Mouse (Mus musculus) C2C12 (cell line): Measurements from ENCODE around the gene Nefh. TPM values are rescaled to one million over a fixed set of nuclear protein-coding genes. Genes with fewer than 3 reads are reported as not detected.

Experiments used
- H3K27me3 ChIP-seq: one replicate; pipeline ENCODE4 v1.6.1; 2011; ENCODE audit not compliant: control insufficient read depth, insufficient read depth, insufficient read length
- H3K36me3 ChIP-seq: one replicate; pipeline ENCODE4 v1.6.1; 2011; ENCODE audit not compliant: control insufficient read depth, insufficient read depth
- H3K4me3 ChIP-seq: one replicate; pipeline ENCODE4 v1.5.1; 2011; ENCODE audit warnings: mild to moderate bottlenecking, control low read depth; ENCODE audit not compliant: poor library complexity, insufficient read depth, severe bottlenecking
- H3K79me2 ChIP-seq: one replicate; pipeline ENCODE4 v1.6.1; 2011; ENCODE audit not compliant: control insufficient read depth, insufficient read depth
- H3K79me3 ChIP-seq: one replicate; pipeline ENCODE4 v1.6.1; 2011; ENCODE audit warnings: low read depth, control low read depth
- H3ac ChIP-seq: one replicate; pipeline ENCODE3; 2011; ENCODE audit warnings: low read depth; ENCODE audit not compliant: control insufficient read depth, insufficient read length
- CEBPB ChIP-seq: IDR thresholded peaks from one replicate; pipeline ENCODE4 v1.6.1; 2011; ENCODE audit warnings: low read depth, mild to moderate bottlenecking, control low read depth, moderate library complexity
- CTCF ChIP-seq: IDR thresholded peaks from one replicate; pipeline ENCODE4 v1.5.1; 2011; ENCODE audit not compliant: control insufficient read depth, insufficient read depth, insufficient read length
- FOSL1 ChIP-seq: IDR thresholded peaks from one replicate; pipeline ENCODE4 v1.8.0; 2011; ENCODE audit warnings: mild to moderate bottlenecking, low read length; ENCODE audit not compliant: poor library complexity, insufficient read depth, severe bottlenecking
- MAX ChIP-seq: IDR thresholded peaks from one replicate; pipeline ENCODE4 v1.6.1; 2011; ENCODE audit warnings: mild to moderate bottlenecking, control low read depth
- MYOD1 ChIP-seq: IDR thresholded peaks from one replicate; pipeline ENCODE4 v1.6.1; 2011; ENCODE audit warnings: low read depth; ENCODE audit not compliant: control insufficient read depth, insufficient read length
- MYOG ChIP-seq: IDR thresholded peaks from one replicate; pipeline ENCODE4 v1.6.1; 2011; ENCODE audit not compliant: control insufficient read depth, insufficient read length; ENCODE audit errors: extremely low read depth
- USF1 ChIP-seq: IDR thresholded peaks from one replicate; pipeline ENCODE4 v1.6.1; 2011; ENCODE audit warnings: low read depth, mild to moderate bottlenecking, control low read depth, moderate library complexity
- microRNA-seq: library from miRNA; unstranded; fragments of <30 nt; microRNA quantifications from one replicate; pipeline ENCODE4, GENCODE M21; 2019; ENCODE audit warnings: borderline microRNAs expressed
- polyA plus RNA-seq: library from polyadenylated mRNA; unstranded; fragments of >200 nt; fragmentation: generic; extraction: Trizol; gene quantifications from one replicate; pipeline ENCODE4 v1.2.1, GENCODE M21; 2012; ENCODE audit warnings: missing spikeins

Gene Nefh
- polyA plus RNA-seq, 1 experiment: 0.02 TPM

GRCm38 (mm10) chr11:4921281-4921680 lies 26.6 kb downstream of the Nefh start:
- H3K79me2 ChIP-seq: no peaks in the 10 kb centered on the region
- no peak for TF ChIP-seq CEBPB
- no peak for TF ChIP-seq FOSL1
- TF ChIP-seq USF1: no peak
- no peak for TF ChIP-seq MYOD1
- TF ChIP-seq CTCF: no peak
- TF ChIP-seq MAX: no peak
- TF ChIP-seq MYOG: no peak

GRCm38 (mm10) chr11:4916068-4916467 lies 31.8 kb downstream of the Nefh start:
- TF ChIP-seq MYOG: no peak
- no peak for TF ChIP-seq CTCF
- TF ChIP-seq CEBPB: no peak
- no peak for TF ChIP-seq USF1
- no peak for TF ChIP-seq MYOD1
- no peak for TF ChIP-seq FOSL1
- TF ChIP-seq MAX: no peak
- H3K79me3 ChIP-seq: no peaks in the 10 kb centered on the region
- no peak overlapping the region for H3ac ChIP-seq
- H3K4me3 ChIP-seq: no peak overlapping the region
- no peaks in the 10 kb centered on the region for H3K27me3 ChIP-seq
- H3K36me3 ChIP-seq: peaks cover 72% of the 10 kb centered on the region
- H3K79me2 ChIP-seq: no peaks in the 10 kb centered on the region

More at GRCm38 (mm10) chr11:4921281-4921680, 26.6 kb downstream of the Nefh start:
- no peak overlapping the region for H3ac ChIP-seq
- H3K36me3 ChIP-seq: peaks cover 89% of the 10 kb centered on the region
- no peak overlapping the region for H3K4me3 ChIP-seq
- H3K27me3 ChIP-seq: no peaks in the 10 kb centered on the region
- no peaks in the 10 kb centered on the region for H3K79me3 ChIP-seq

- H3ac ChIP-seq: no peak overlapping the region
- TF ChIP-seq MYOG: no peak
- no peak for TF ChIP-seq USF1
- no peak for TF ChIP-seq MAX
- H3K27me3 ChIP-seq: no peaks in the 10 kb centered on the region
- peaks cover 52% of the 10 kb centered on the region for H3K36me3 ChIP-seq
- H3K79me3 ChIP-seq: no peaks in the 10 kb centered on the region
- no peak overlapping the region for H3K4me3 ChIP-seq
- H3K79me2 ChIP-seq: no peaks in the 10 kb centered on the region
Observed at GRCm38 (mm10) chr11:4906231-4906630, 41.6 kb downstream of the Nefh start.

GRCm38 (mm10) chr11:4901956-4902355 lies 45.9 kb downstream of the Nefh start:
- no peak overlapping the region for H3K4me3 ChIP-seq
- H3K79me2 ChIP-seq: peaks cover 32% of the 10 kb centered on the region
- no peak overlapping the region for H3ac ChIP-seq
- peaks cover 24% of the 10 kb centered on the region for H3K79me3 ChIP-seq
- TF ChIP-seq FOSL1: no peak
- TF ChIP-seq USF1: no peak
- no peak for TF ChIP-seq MYOG
- TF ChIP-seq MAX: no peak
- no peak for TF ChIP-seq CTCF
- TF ChIP-seq CEBPB: no peak
- no peak for TF ChIP-seq MYOD1
- peaks cover 55% of the 10 kb centered on the region for H3K36me3 ChIP-seq
- H3K27me3 ChIP-seq: no peaks in the 10 kb centered on the region

- Histone ChIP-seq H3ac (no peak overlapping the region), H3K79me3 (peaks cover 39% of the 10 kb centered on the region), H3K36me3 (peaks cover 47% of the 10 kb centered on the region), H3K4me3 (no peak overlapping the region), H3K79me2 (peaks cover 47% of the 10 kb centered on the region), H3K27me3 (no peaks in the 10 kb centered on the region)
- no peak for TF ChIP-seq USF1
- TF ChIP-seq MAX: no peak
- no peak for TF ChIP-seq MYOD1
- no peak for TF ChIP-seq FOSL1
- TF ChIP-seq MYOG: no peak
- no peak for TF ChIP-seq CTCF
- TF ChIP-seq CEBPB: no peak
Observed at GRCm38 (mm10) chr11:4900437-4900836, 47.4 kb downstream of the Nefh start.

GRCm38 (mm10) chr11:4894848-4895816 lies 52.7 kb downstream of the Nefh start, which contains the start of gene Thoc5:
TSS of gene Thoc5 (plus strand) at chr11:4895320.
- H3K27me3 ChIP-seq: no peaks in the 10 kb centered on the region
- peak within 1 kb of the TSS; percentile 95 for H3ac ChIP-seq
- peaks cover 6% of the 10 kb centered on the region for H3K36me3 ChIP-seq
- no peak for TF ChIP-seq CTCF
- TF ChIP-seq MAX: peak; percentile 76
- TF ChIP-seq MYOD1: no peak
- peaks cover 36% of the 10 kb centered on the region for H3K79me3 ChIP-seq
- peaks cover 50% of the 10 kb centered on the region for H3K79me2 ChIP-seq
- peak within 1 kb of the TSS; percentile 92 for H3K4me3 ChIP-seq

Small RNAs within 50 kb of the gene (microRNA-seq; reads per million reads assigned to microRNA genes)
- gene Mir6918: not detected

Other genes with a start within 250 kb of the Nefh start
- 905 TPM for gene Uqcr10, start 243.7 kb downstream of the Nefh start, polyA plus RNA-seq
- gene Zmat5, start 243.4 kb downstream of the Nefh start, polyA plus RNA-seq: 41.5 TPM
- 0.06 TPM for gene Cabp7, start 201.3 kb downstream of the Nefh start, polyA plus RNA-seq
- 36.2 TPM for gene Nf2, start 98.5 kb downstream of the Nefh start, polyA plus RNA-seq
- 15.1 TPM for gene Nipsnap1, start 74.1 kb downstream of the Nefh start, polyA plus RNA-seq
- gene Thoc5, start 52.7 kb downstream of the Nefh start, polyA plus RNA-seq: 44.1 TPM
- gene Ap1b1, start 38.8 kb upstream of the Nefh start, polyA plus RNA-seq: 40.9 TPM
- gene Rasl10a, start 110.1 kb upstream of the Nefh start, polyA plus RNA-seq: 1.0 TPM
- 104 TPM for gene Gas2l1, start 117.3 kb upstream of the Nefh start, polyA plus RNA-seq
- 12.0 TPM for gene Rhbdd3, start 150.9 kb upstream of the Nefh start, polyA plus RNA-seq
- gene Ewsr1, start 151.2 kb upstream of the Nefh start, polyA plus RNA-seq: 178 TPM
- 0.02 TPM for gene Emid1, start 204.2 kb upstream of the Nefh start, polyA plus RNA-seq